Mouse (Mus musculus) CD4-positive, CD25-positive, alpha-beta regulatory T cell, adult 4 months (primary cell): ENCODE measurements at regions not wholly inside any gene's neighbourhood (a gene's known extent, or its start where the extent isn't known, plus 50 kb on each side); places are given as distances from the start of the nearest gene placed in this dataset.

Experiments used
- ATAC-seq: one replicate; pipeline ENCODE4 v1.8.0; 2017

DNA sequence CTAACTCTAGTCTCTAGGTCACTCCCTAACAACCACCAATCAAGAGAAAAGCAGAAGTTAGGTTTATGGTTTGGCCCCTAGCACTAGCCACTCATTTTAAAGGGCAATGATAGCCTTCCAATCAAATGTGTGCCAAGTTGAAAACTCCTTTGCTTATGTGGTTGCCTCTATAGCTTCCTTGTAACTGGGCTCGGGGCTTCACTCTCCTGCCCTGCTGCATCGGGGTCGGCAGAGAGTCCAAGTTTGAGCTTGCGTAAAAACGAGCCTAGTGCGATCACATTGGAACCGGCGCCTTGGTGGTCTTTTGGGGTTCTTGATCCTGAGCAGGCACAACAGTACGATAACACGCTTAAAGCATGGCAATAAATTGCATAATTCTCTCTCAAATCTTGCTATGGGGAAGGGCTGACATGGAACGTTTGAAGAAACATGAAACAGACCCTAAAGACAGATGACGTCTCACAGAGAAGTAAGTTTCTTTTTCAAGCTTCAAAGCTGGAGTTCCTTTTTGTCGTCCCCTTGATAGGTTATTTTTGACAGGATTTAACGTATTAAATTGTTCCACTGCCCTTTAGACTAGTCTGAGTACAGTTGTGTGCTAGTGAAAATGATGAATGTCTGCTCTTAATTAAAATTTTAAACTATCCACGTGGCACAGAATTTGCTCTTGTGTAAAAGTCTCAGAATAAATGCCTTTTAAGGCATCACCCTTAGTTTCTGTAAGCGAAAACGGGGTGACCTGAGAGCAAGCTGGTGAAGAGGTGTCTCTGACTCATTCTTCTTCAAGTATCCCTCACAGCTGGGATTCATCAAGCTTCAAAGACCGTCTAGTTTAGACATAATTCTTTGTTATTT is 52.0 kb downstream of the 4930426L09Rik start:
- ATAC-seq, result peak; percentile 66

- no peak for ATAC-seq
These were observed 57.4 kb downstream of the 4930426L09Rik start for GRCm38 (mm10) chr2:19055500-19055899.

DNA sequence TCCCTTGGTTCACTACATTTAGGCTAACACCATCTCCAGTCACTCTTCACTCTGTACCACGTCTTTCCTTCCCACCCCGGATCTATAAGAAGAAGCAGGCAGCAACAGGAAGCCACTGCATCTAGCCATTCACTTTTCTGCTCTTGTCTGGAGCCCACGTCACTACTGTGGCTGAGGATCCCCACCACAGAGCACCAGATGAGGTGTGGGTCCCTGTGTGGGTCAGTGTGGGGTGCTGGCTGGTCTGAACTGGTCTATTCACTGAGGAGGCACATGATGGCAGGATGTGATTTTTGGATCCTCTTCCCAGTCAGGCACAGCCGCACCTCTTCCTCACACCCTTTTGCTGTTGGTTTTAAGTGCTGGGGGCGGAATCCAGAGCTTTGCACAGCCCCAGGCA is 59.7 kb downstream of the 4930426L09Rik start:
- ATAC-seq, result peak; percentile 67

DNA sequence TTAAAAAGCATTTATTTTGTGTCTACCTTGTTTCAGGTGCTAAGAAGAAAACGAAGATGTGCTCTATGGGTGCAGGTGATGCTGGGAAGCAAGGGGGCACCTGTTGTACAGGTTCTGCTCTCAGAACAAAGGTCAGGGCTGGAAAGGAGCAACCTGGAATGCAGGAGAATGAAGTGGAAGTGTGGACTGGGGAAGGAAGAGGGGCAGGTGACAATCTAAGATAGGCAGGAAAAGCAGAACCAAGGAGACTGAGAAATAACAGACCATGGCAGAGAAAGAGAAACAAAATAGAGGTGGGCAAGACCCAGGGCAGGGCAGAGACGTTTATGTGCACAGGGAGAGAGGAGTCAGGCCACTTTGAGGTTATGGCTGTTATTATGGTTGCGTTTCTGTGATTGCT is 60.6 kb downstream of the 4930426L09Rik start:
- ATAC-seq, result no peak

GRCm38 (mm10) chr2:19059246-19059645 is 61.1 kb downstream of the 4930426L09Rik start:
- peak; percentile 53 for ATAC-seq

DNA sequence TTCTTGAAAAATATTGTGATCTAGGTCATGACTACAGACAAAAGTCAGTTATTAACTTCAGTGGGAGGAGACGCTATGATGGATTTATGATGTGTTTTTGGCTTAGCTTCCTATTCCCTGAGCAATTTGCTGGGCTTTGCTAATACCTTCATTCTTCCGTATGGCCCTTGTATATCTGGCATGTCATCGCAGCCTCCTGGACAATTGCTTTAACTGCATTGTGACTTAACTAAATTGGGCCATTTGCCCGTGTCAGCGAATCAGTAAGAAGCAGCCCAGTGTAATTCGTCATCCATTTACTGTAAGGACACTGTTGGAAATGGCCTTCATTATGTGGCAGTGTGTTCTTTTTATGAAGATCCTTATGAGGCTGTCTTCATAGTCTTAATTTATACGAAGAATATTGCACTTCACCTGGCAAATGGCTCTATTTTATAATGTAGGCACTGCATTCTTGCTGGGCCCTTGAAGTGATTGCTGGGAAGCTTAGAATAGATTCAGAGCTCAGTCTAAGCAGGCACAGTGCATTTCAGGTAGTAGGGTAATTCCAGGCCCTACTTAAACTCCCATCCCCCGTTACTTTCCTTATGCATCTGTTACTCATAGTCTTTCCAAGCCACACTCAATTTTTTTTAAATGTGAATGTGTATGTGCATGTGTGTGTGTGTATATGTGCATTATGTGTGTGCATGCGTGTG is 62.2 kb downstream of the 4930426L09Rik start:
- no peak for ATAC-seq

GRCm38 (mm10) chr2:19064560-19065362 is 66.6 kb downstream of the 4930426L09Rik start:
- ATAC-seq, result no peak

DNA sequence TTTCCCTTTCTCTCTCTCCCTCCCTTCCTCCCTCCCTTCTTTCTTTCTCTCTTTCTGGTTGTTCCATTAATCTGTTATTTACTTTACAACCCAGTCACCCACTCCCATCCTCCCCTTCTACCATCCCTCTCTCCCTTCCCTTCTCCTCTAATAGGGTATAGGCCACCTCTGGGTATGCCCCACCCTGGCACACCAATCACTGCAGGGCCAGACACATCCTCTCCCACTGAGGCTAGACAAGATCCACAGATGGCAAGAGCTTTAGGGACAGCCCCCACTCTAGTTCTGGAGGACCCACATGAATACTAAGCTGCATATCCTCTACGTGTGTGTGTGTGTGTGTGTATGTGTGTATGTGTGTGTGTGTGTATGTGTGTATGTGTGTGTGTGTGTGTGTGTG is 67.4 kb downstream of the 4930426L09Rik start:
- ATAC-seq, result peak; percentile 76

GRCm38 (mm10) chr2:19068161-19068560 is 70.0 kb downstream of the 4930426L09Rik start:
- no peak for ATAC-seq

DNA sequence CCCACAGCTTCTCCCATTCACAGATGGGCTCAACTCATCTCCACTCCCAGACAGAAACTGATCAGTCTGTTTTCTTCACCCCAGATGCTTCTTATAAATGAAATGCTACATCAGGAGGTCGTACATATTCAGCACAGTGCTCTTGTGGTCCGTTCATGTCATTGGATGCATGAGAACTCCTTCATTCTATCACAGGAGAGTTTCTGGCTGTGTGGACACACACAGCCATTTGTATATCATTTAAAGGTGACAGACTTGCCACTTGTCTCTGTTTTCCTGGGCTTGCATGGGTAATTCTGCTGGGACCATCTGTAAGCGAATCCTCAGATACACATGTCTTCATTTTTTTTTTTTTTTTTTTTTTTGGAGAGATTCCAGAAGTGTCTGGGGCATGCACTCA is 85.7 kb downstream of the 4930426L09Rik start:
- no peak for ATAC-seq

DNA sequence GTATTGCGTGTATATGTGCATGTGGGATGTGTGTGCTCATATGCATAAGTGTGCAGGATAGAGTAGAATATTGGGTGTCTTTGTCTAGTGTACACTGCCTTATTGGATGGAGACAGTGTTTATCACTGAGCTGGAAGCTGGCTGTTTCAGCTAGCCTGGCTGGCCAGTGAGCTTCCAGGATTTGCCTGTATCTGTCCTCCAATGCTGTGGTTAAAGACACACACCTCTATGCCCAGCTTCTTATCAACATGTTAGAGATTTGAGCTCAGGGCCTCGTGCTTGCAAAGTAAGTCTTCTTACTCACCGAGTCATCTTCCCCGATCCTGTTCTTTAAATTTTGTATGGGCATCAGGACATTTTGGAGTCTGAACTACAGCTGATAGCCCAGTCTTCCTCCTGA is 87.0 kb downstream of the 4930426L09Rik start:
- ATAC-seq, result no peak

- no peak for ATAC-seq
These were observed 88.0 kb downstream of the 4930426L09Rik start for GRCm38 (mm10) chr2:19086167-19086566.

- ATAC-seq, result no peak
These were observed 88.5 kb downstream of the 4930426L09Rik start for GRCm38 (mm10) chr2:19086621-19087020.

- no peak for ATAC-seq
These were observed 99.7 kb upstream of the Armc3 start for GRCm38 (mm10) chr2:19099384-19099783.

- no peak for ATAC-seq
These were observed 90.3 kb upstream of the Armc3 start for GRCm38 (mm10) chr2:19108753-19109152.

DNA sequence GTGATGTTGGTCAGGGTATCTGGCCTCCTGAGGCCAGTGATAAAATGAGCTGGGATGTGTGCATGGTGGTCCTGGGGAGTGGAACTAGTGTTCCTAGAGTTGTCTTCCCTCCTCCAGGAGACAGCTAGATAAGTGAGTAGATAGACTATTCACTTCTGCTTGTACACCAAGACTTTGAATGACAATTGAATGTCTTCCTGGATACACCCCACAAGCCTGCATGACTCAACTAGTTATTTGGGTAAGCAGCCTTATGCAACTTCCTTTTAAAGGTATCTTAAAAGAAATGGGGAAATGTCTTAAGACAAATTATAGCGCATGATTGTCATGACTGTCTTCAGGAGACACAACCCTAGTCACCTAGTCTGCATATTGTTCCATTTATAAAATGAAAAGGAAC is 79.2 kb upstream of the Armc3 start:
- no peak for ATAC-seq

DNA sequence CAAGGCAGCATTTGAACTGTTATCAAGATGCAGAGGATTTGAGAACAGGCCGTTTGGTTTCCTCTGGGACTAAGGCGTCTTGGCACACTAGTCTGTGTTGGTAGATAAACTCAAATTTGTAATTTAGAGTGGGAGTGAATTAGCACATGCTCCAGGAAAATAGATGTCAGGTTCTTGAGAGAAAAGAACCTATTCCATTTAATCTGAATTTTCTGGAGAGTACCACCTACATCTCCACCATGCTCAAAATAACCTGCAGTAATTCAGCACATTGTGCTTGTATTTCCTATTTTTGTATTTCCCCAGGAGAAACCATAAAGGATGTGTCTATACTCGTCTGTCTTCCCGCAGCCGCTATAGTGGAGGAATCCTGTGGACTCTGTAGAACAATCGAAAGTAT is 66.2 kb upstream of the Armc3 start:
- no peak for ATAC-seq

DNA sequence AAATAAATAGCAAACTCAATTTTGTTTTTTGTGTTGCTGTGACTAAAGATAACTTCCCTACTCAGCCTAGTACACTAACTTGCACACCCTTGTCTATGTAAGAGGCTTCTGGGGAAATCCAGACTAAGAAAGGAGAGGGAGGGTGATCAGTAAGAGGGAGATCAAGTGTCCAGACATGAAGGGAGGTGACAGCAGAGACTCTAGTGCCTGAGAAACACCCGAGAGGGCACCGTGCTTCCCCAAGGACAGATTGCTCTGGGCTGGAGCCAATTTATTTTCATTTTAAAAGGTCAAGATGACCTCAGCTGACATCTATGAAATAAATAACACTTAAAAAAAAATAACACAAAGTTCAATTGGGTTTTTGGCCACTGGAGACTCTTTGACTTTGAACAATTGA is 56.5 kb upstream of the Armc3 start:
- ATAC-seq, result no peak

GRCm38 (mm10) chr2:19145412-19145811 is 53.7 kb upstream of the Armc3 start:
- ATAC-seq, result no peak

DNA sequence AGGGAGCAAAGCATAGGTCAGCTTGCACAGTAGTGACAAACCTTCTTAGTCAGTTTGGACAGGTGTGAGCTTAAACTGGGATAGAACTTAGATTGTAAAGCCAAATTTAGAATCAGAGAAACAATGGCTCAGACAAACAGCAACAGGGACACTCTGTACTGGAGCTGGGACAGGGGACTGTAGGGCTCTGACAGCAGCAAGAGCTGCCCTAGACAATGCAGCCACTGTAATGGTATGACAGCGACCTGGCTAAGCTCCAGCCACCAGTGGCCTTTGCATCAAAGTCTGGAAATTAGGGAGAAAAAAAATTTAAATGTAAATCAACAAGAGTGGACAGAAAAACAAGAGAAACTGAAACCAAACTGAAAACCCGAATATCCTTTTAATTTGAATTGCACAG is 53.2 kb upstream of the Armc3 start:
- ATAC-seq, result no peak

- ATAC-seq, result no peak
These were observed 52.8 kb upstream of the Armc3 start for GRCm38 (mm10) chr2:19146289-19146688.

GRCm38 (mm10) chr2:19148812-19149211 is 50.3 kb upstream of the Armc3 start:
- ATAC-seq, result no peak
